Mouse (Mus musculus): ENCODE measurements at regions not wholly inside any gene's neighbourhood (a gene's known extent, or its start where the extent isn't known, plus 50 kb on each side); places are given as distances from the start of the nearest gene placed in this dataset.

DNA sequence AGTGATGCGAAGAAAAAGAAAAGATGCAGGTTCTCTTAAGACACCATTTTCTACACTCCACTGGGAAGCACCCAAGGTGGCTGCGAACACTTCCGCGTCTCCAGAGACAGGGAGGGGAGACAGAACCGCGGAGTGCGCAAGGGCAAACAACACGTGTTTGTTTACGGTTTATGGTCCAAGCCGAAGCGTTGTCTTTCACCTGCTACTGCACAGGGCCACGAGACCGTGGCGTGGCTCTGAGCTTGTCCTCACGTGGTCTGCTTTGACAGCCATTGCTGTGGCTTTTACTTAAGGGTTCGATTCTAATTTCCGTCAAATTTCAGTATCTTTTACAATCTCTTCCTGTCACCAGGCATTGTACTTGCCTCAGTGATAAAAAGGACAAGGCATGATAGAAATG, 257.2 kb upstream of the Atp5g3 start:
- 89% methylated on average over 17 of the region's 17 CpGs for WGBS
- Histone ChIP-seq H3K4me3 (ENCODE audit: extremely low read depth, insufficient read depth, insufficient read length) (no peak overlapping the region), H3K36me3 (ENCODE audit: control insufficient read depth, insufficient read depth, low read length) (no peaks in the 10 kb centered on the region), H3K4me1 (ENCODE audit: control insufficient read depth, insufficient read depth, insufficient read length) (no peaks in the 10 kb centered on the region), H3K27ac (ENCODE audit: insufficient read depth, low read length) (no peak overlapping the region), H3K27me3 (ENCODE audit: control insufficient read depth, insufficient read depth, low read length) (no peaks in the 10 kb centered on the region)
- DNase-seq (ENCODE audit: low read depth in 1 of 2, low spot score in 2 of 2) = no peak
- no peak for TF ChIP-seq POLR2A (IDR thresholded peaks at IDR 0.05; ENCODE audit: low read depth, low read length)
- TF ChIP-seq CTCF (IDR thresholded peaks at IDR 0.05; ENCODE audit: extremely low read depth, insufficient read depth, insufficient read length, insufficient replicate concordance) = no peak

DNA sequence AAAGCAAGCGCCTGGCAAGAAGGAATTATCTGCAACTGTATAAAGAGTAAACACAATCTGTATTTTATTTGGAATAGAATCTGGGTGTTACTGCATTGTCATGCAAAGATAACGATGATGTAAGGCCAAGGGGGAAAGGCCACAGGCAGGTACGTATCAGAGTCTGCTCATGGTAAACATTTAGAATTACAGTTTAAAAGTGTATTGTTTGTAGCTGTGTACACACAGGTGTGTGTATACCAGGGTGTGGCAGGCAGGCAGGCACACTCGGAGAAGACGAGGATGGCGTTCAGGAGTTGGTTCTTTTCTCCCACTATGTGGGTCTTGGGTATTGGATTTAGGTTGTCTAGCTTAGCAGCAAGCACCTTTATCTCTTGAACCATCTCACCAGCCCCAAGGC, 242.9 kb upstream of the Atp5g3 start:
- no peak for DNase-seq (ENCODE audit: low read depth in 1 of 2, low spot score in 2 of 2)
- no peak overlapping the region for H3K27ac ChIP-seq (ENCODE audit: insufficient read depth, low read length)
- no peaks in the 10 kb centered on the region for H3K27me3 ChIP-seq (ENCODE audit: control insufficient read depth, insufficient read depth, low read length)
- no peaks in the 10 kb centered on the region for H3K36me3 ChIP-seq (ENCODE audit: control insufficient read depth, insufficient read depth, low read length)
- no peaks in the 10 kb centered on the region for H3K4me1 ChIP-seq (ENCODE audit: control insufficient read depth, insufficient read depth, insufficient read length)
- TF ChIP-seq POLR2A (IDR thresholded peaks at IDR 0.05; ENCODE audit: low read depth, low read length) = no peak
- no peak for TF ChIP-seq CTCF (IDR thresholded peaks at IDR 0.05; ENCODE audit: extremely low read depth, insufficient read depth, insufficient read length, insufficient replicate concordance)
- WGBS = 91% methylated on average over 6 of the region's 6 CpGs
- H3K4me3 ChIP-seq (ENCODE audit: extremely low read depth, insufficient read depth, insufficient read length) = no peak overlapping the region

DNA sequence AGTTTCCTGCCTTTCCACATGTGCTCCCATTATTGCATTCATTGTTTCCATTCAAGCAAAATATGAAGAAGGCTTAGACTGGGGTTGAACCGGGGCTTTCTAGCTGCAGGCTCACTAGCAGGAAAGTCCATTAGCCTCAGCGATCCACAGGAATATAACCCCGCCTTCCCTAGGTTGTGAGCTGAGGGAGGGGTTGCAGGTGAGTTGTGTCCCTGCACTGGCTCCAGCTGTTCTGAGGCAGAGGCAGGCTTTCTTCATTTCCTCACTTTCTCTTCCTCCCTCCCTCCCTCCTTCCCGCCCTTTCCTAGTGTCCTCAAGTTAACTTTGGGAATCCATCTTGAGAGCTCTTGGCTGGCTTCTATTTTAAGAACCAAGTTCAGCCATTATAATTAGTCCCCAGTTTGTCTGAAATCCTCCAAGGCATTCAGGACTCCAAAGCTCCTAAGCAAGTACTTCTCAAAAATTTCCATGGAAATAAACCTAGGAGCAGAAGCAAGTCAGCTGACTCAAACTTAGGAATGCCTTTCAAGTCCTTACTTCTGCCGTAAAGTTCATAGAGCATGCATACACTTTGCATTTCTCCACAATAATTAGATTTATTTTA, 242.2 kb upstream of the Atp5g3 start:
- H3K27me3 ChIP-seq (ENCODE audit: control insufficient read depth, insufficient read depth, low read length) = no peaks in the 10 kb centered on the region
- no peak overlapping the region for H3K4me3 ChIP-seq (ENCODE audit: extremely low read depth, insufficient read depth, insufficient read length)
- WGBS = 77% methylated on average over 5 of the region's 5 CpGs
- no peaks in the 10 kb centered on the region for H3K36me3 ChIP-seq (ENCODE audit: control insufficient read depth, insufficient read depth, low read length)
- TF ChIP-seq CTCF (IDR thresholded peaks at IDR 0.05; ENCODE audit: extremely low read depth, insufficient read depth, insufficient read length, insufficient replicate concordance) (no peak), POLR2A (IDR thresholded peaks at IDR 0.05; ENCODE audit: low read depth, low read length) (no peak)
- H3K27ac ChIP-seq (ENCODE audit: insufficient read depth, low read length) = no peak overlapping the region
- H3K4me1 ChIP-seq (ENCODE audit: control insufficient read depth, insufficient read depth, insufficient read length) = no peaks in the 10 kb centered on the region
- no peak for DNase-seq (ENCODE audit: low read depth in 1 of 2, low spot score in 2 of 2)

DNA sequence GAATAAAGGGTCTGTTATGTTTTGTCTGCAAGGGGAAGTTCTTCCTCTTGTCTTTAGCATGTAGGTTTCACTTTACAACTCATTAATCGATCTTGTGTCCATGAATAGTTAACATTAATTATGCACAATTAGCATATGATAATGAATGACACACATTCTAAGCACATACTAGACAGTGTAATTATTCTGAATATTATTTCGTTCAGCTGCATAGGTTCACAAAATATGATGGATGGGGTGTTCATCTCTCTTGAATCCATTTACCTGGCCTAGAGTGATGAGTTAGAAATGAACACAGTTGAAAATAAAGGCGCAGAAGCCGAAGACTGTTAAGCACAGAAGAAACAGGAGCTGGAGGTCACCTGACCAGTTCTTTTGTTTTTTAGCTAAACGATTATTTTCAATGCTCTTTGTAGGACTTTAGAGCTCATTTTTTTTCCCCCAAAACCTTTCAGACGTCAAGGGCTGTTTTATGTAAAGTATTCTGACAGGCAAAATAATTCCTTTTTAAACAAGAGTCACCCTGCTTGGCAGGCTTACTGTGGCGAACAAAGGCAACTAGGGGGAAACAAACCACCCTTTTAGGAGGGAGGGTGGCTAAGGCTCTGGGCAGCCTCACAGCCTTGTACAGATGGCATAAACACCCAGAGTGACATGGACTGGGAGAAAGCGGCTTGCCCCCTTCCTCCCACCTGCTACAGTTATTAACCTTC, 241.6 kb upstream of the Atp5g3 start:
- no peak for DNase-seq (ENCODE audit: low read depth in 1 of 2, low spot score in 2 of 2)
- Histone ChIP-seq H3K36me3 (ENCODE audit: control insufficient read depth, insufficient read depth, low read length) (no peaks in the 10 kb centered on the region), H3K4me1 (ENCODE audit: control insufficient read depth, insufficient read depth, insufficient read length) (no peaks in the 10 kb centered on the region), H3K27ac (ENCODE audit: insufficient read depth, low read length) (no peak overlapping the region), H3K27me3 (ENCODE audit: control insufficient read depth, insufficient read depth, low read length) (no peaks in the 10 kb centered on the region), H3K4me3 (ENCODE audit: extremely low read depth, insufficient read depth, insufficient read length) (no peak overlapping the region)
- TF ChIP-seq POLR2A (IDR thresholded peaks at IDR 0.05; ENCODE audit: low read depth, low read length) = no peak
- 72% methylated on average over 8 of the region's 8 CpGs for WGBS

DNA sequence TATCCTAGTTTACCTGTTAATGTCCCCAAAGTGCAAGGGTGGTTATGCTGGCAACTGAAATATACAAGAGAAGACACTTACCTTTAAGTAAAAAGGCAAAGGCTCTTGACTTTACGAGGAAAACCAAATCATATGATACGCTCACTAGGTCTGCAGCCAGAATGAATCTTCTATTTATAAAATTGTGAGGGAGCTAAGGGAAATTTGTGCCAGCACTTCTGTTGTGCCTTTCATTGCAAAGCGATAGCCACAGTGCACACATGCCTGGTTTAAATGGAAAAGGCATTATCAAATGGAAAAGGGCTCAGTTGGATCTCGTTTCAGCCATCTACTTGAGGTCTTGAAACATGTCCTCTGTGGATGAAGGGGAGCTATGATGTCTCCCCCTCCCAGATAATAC, 236.1 kb upstream of the Atp5g3 start:
- H3K27me3 ChIP-seq (ENCODE audit: control insufficient read depth, insufficient read depth, low read length) = no peaks in the 10 kb centered on the region
- 82% methylated on average over 4 of the region's 4 CpGs for WGBS
- no peak overlapping the region for H3K4me3 ChIP-seq (ENCODE audit: extremely low read depth, insufficient read depth, insufficient read length)
- no peaks in the 10 kb centered on the region for H3K36me3 ChIP-seq (ENCODE audit: control insufficient read depth, insufficient read depth, low read length)
- TF ChIP-seq CTCF (IDR thresholded peaks at IDR 0.05; ENCODE audit: extremely low read depth, insufficient read depth, insufficient read length, insufficient replicate concordance) = no peak
- TF ChIP-seq POLR2A (IDR thresholded peaks at IDR 0.05; ENCODE audit: low read depth, low read length) = no peak
- no peak overlapping the region for H3K27ac ChIP-seq (ENCODE audit: insufficient read depth, low read length)
- no peak for DNase-seq (ENCODE audit: low read depth in 1 of 2, low spot score in 2 of 2)
- H3K4me1 ChIP-seq (ENCODE audit: control insufficient read depth, insufficient read depth, insufficient read length) = no peaks in the 10 kb centered on the region

DNA sequence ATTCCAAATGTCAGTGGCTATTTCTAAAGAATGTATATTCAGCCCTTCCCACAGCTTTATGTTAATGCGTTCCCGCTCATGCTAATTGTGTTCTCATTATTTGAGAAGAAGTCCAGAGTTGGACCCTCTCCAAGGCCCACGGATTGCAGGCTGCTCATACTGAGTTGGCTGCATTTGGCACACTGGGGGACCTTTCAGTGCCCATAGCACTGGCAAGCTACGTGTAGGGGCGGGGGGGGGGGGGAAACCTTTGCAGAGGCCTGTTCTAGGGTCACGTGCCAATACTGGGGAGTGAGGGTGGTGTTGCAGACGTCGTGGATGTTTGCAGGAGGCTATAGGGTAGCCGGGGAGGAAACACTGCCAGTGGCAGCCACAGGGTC, 225.5 kb upstream of the Atp5g3 start:
- 44% methylated on average over 9 of the region's 9 CpGs for WGBS

DNA sequence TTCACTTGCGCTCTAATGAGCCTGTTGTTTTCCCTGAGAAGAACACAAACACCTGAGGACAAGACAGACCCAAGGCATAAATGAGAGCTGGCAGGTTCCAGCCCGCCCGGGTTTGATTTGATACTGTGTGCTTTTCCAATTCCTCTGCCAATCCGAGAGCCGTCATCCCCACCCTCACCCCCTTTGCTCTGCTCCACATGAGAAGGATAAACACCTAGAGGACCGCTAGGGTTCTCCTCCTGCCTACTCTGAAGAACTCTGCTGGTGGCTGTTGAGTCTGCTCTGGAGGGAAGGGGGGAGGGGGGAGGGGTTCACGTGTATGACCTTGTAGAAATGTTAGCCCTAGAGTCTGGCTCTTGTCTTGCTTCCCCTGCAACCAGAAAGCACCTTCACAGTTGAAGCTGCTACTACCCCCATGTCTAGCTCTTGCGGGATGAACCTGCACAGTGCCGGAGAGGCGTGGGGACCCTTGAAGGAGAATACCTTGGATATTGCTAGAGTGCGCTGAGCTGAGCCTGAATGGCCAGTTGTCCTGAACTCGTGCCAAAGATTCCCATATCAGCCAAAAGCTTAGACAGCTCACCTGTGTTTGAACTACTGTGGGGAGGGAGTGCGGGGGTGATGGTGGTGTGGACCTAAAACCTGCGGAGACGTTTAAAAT, 225.0 kb upstream of the Atp5g3 start:
- H3K4me1 ChIP-seq (ENCODE audit: control insufficient read depth, insufficient read depth, insufficient read length) = no peaks in the 10 kb centered on the region
- WGBS = 63% methylated on average over 15 of the region's 15 CpGs
- TF ChIP-seq POLR2A (IDR thresholded peaks at IDR 0.05; ENCODE audit: low read depth, low read length) (no peak), CTCF (IDR thresholded peaks at IDR 0.05; ENCODE audit: extremely low read depth, insufficient read depth, insufficient read length, insufficient replicate concordance) (no peak)

More for the DNA sequence above, 225.5 kb upstream of the Atp5g3 start:
- no peaks in the 10 kb centered on the region for H3K36me3 ChIP-seq (ENCODE audit: control insufficient read depth, insufficient read depth, low read length)
- H3K27ac ChIP-seq (ENCODE audit: insufficient read depth, low read length) = no peak overlapping the region
- TF ChIP-seq CTCF (IDR thresholded peaks at IDR 0.05; ENCODE audit: extremely low read depth, insufficient read depth, insufficient read length, insufficient replicate concordance) (no peak), POLR2A (IDR thresholded peaks at IDR 0.05; ENCODE audit: low read depth, low read length) (no peak)
- DNase-seq (ENCODE audit: low read depth in 1 of 2, low spot score in 2 of 2) = no peak
- H3K4me1 ChIP-seq (ENCODE audit: control insufficient read depth, insufficient read depth, insufficient read length) = no peaks in the 10 kb centered on the region
- no peak overlapping the region for H3K4me3 ChIP-seq (ENCODE audit: extremely low read depth, insufficient read depth, insufficient read length)
- no peaks in the 10 kb centered on the region for H3K27me3 ChIP-seq (ENCODE audit: control insufficient read depth, insufficient read depth, low read length)

More for the DNA sequence above, 225.0 kb upstream of the Atp5g3 start:
- no peak overlapping the region for H3K4me3 ChIP-seq (ENCODE audit: extremely low read depth, insufficient read depth, insufficient read length)
- no peaks in the 10 kb centered on the region for H3K27me3 ChIP-seq (ENCODE audit: control insufficient read depth, insufficient read depth, low read length)
- no peak for DNase-seq (ENCODE audit: low read depth in 1 of 2, low spot score in 2 of 2)
- no peaks in the 10 kb centered on the region for H3K36me3 ChIP-seq (ENCODE audit: control insufficient read depth, insufficient read depth, low read length)
- H3K27ac ChIP-seq (ENCODE audit: insufficient read depth, low read length) = no peak overlapping the region
